Mouse (Mus musculus) erythroblast, embryonic 14.5 days (primary cell): Measurements from ENCODE around the gene Sh3d19.

ENCODE experiments used
- GATA1 ChIP-seq: IDR thresholded peaks from 2 replicates; pipeline ENCODE4 v1.6.1; 2012; ENCODE audit warnings: low read length, inconsistent platforms, mixed read lengths
- TAL1 ChIP-seq: IDR thresholded peaks from 3 replicates; pipeline ENCODE4 v1.6.1; 2012; ENCODE audit warnings: low read length, inconsistent platforms, mixed read lengths

DNA sequence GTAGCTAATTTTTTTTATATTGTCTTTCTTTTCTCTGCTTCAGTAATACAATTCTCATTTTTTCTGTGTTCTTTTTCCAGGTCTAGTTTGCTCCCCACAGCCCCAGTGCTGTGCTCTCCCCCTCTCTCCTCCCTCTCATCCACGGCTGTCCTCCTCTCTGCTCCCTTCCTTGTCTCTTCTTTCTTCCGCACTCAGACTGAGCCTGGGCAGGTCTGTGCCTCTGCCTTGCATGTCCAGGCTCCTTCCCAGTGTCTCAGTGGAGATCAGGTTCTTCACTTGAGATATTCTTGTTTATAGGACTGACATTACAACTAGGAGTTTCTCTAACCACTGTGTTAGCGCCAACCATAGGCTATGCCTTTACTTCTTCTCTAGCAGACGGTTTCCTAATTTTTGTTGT lies 23.7 kb downstream of the Sh3d19 start:
- TF ChIP-seq TAL1: no peak
- TF ChIP-seq GATA1: no peak
